Mouse (Mus musculus): ENCODE measurements at regions not wholly inside any gene's neighbourhood (a gene's known extent, or its start where the extent isn't known, plus 50 kb on each side); places are given as distances from the start of the nearest gene placed in this dataset.

- no peak for TF ChIP-seq CTCF (IDR thresholded peaks at IDR 0.05; ENCODE audit: insufficient read depth, low read length)
- TF ChIP-seq POLR2A (IDR thresholded peaks at IDR 0.05; ENCODE audit: borderline replicate concordance, extremely low read depth, low read depth, low read length) = no peak
Measured at GRCm38 (mm10) chr13:47953776-47954175, 307.3 kb upstream of the Id4 start.
